Mouse (Mus musculus) erythroblast, embryonic 14.5 days (primary cell): ENCODE results near the gene Gmds. TPM values are rescaled to one million over a fixed set of nuclear protein-coding genes. Genes with fewer than 3 reads are reported as not detected.

Experiments
- H3K27me3 ChIP-seq: 2 replicates; pipeline ENCODE4 v1.6.1; 2012; ENCODE audit warnings: inconsistent platforms; ENCODE audit not compliant: control insufficient read depth
- H3K36me3 ChIP-seq: 2 replicates; pipeline ENCODE4 v1.6.1; 2012; ENCODE audit warnings: mild to moderate bottlenecking, inconsistent platforms; ENCODE audit not compliant: control insufficient read depth
- H3K4me1 ChIP-seq: 2 replicates; pipeline ENCODE4 v1.6.1; 2012; ENCODE audit warnings: inconsistent platforms; ENCODE audit not compliant: control insufficient read depth
- H3K4me3 ChIP-seq: replicated peaks from 2 replicates; pipeline ENCODE3; 2012; ENCODE audit warnings: moderate library complexity, mild to moderate bottlenecking, inconsistent platforms
- H3K9me3 ChIP-seq: 2 replicates; pipeline ENCODE4 v1.6.1; 2012; ENCODE audit warnings: low read length, inconsistent platforms, mixed read lengths; ENCODE audit not compliant: control insufficient read depth
- GATA1 ChIP-seq: IDR thresholded peaks from 2 replicates; pipeline ENCODE4 v1.6.1; 2012; ENCODE audit warnings: low read length, inconsistent platforms, mixed read lengths
- TAL1 ChIP-seq: IDR thresholded peaks from 3 replicates; pipeline ENCODE4 v1.6.1; 2012; ENCODE audit warnings: low read length, inconsistent platforms, mixed read lengths
- polyA plus RNA-seq: library from polyadenylated mRNA; stranded (reverse); fragments of >175 nt; gene quantifications from 2 replicates; pipeline ENCODE4 v1.2.3, GENCODE M21; 2012

Gene Gmds
- polyA plus RNA-seq, 1 experiment: 1.2 TPM

DNA sequence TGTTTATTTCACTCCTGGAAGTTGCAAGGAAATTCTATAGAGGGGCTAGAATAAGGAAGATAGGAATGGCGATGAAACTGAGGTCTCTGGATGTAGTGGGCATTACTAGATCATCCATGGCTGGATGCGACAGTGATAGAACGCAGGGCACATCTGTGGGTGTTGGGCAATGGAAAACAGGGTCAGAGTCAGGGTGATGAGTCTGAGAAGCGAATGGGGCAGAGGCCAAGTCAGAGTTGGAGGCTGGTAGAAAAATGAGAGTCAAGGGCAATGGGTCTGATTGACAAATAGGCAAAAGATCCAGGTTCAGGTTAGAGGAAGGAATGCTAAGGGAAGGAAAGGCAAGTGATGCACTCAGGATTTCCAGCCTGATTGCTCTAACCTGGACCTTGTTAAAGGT lies 441.0 kb downstream of the Gmds start:
- no peak overlapping the region for H3K4me3 ChIP-seq
- no peaks in the 10 kb centered on the region for H3K27me3 ChIP-seq
- H3K4me1 ChIP-seq: no peaks in the 10 kb centered on the region
- no peaks in the 10 kb centered on the region for H3K9me3 ChIP-seq
- H3K36me3 ChIP-seq: no peaks in the 10 kb centered on the region
- no peak for TF ChIP-seq TAL1
- TF ChIP-seq GATA1: no peak

GRCm38 (mm10) chr13:31894511-31894910 lies 444.0 kb downstream of the Gmds start:
- Histone ChIP-seq H3K36me3 (no peaks in the 10 kb centered on the region), H3K9me3 (no peaks in the 10 kb centered on the region), H3K4me3 (no peak overlapping the region), H3K4me1 (no peaks in the 10 kb centered on the region), H3K27me3 (no peaks in the 10 kb centered on the region)
- TF ChIP-seq GATA1: no peak
- no peak for TF ChIP-seq TAL1

- Histone ChIP-seq H3K36me3 (no peaks in the 10 kb centered on the region), H3K4me3 (no peak overlapping the region), H3K4me1 (no peaks in the 10 kb centered on the region), H3K27me3 (no peaks in the 10 kb centered on the region), H3K9me3 (no peaks in the 10 kb centered on the region)
- TF ChIP-seq TAL1 (no peak), GATA1 (no peak)
Observed at GRCm38 (mm10) chr13:31892913-31893514, 445.5 kb downstream of the Gmds start.

DNA sequence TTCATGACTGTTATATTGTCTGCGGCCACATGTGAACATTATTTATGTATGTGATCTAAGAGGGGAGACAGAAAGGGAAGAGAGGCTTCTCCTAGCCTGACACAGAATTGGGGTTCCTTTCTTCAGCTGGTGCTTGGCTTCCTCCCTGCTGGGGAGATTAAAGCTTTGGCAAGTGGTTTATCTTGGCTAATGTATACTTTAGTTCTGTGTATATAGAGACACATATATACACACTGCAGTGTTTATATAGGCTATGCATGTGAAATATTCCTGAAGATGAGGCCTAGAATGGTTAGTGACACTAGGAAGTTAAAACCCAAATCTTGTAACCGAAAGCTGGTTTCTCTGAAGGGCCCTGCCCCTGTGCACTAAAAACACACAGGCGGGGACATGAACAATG lies 450.0 kb downstream of the Gmds start:
- H3K36me3 ChIP-seq: no peaks in the 10 kb centered on the region
- H3K4me3 ChIP-seq: no peak overlapping the region
- no peaks in the 10 kb centered on the region for H3K9me3 ChIP-seq
- TF ChIP-seq TAL1 (no peak), GATA1 (no peak)
- H3K4me1 ChIP-seq: no peaks in the 10 kb centered on the region
- no peaks in the 10 kb centered on the region for H3K27me3 ChIP-seq

GRCm38 (mm10) chr13:31885769-31886168 lies 452.8 kb downstream of the Gmds start:
- H3K4me1 ChIP-seq: no peaks in the 10 kb centered on the region
- no peaks in the 10 kb centered on the region for H3K9me3 ChIP-seq
- no peak for TF ChIP-seq GATA1
- no peak for TF ChIP-seq TAL1
- H3K4me3 ChIP-seq: no peak overlapping the region
- H3K36me3 ChIP-seq: no peaks in the 10 kb centered on the region
- no peaks in the 10 kb centered on the region for H3K27me3 ChIP-seq

DNA sequence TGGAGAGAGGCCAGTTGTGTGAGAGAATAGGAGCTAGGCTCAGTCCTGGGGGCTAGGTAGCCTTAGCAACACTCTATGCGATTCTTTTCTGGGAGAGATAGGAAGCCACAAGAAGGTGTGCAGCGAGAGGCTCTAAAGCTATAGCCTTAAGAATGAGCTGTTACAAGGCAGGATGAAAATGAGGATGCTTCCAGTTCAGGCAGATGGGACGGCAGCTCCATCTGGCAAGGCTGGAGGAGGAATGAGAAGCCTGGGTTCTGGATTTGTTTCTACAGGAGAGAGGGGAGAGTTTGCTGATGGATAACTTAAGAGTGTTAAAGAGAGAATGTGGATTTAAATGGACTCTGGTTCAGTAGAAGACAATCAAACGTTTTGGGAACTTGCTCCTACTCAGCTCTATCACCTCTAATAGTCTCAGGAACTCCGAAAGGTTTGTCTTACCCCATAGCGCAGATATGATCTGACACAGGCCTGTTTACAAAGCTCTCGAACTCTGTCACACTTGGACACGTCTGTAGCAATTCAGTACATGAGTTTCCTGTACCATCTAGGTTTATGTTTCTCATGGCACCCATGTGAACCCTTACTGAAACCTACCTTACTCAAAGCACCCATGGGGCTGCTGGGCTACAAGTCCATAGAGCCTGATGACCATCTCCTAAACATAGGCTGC lies 459.6 kb downstream of the Gmds start:
- Histone ChIP-seq H3K4me3 (no peak overlapping the region), H3K9me3 (no peaks in the 10 kb centered on the region), H3K36me3 (no peaks in the 10 kb centered on the region), H3K27me3 (no peaks in the 10 kb centered on the region), H3K4me1 (no peaks in the 10 kb centered on the region)
- TF ChIP-seq GATA1: no peak

GRCm38 (mm10) chr13:31877061-31877460 lies 461.5 kb downstream of the Gmds start:
- H3K36me3 ChIP-seq: no peaks in the 10 kb centered on the region
- no peaks in the 10 kb centered on the region for H3K9me3 ChIP-seq
- no peaks in the 10 kb centered on the region for H3K4me1 ChIP-seq
- no peak for TF ChIP-seq GATA1
- H3K27me3 ChIP-seq: no peaks in the 10 kb centered on the region
- no peak overlapping the region for H3K4me3 ChIP-seq

DNA sequence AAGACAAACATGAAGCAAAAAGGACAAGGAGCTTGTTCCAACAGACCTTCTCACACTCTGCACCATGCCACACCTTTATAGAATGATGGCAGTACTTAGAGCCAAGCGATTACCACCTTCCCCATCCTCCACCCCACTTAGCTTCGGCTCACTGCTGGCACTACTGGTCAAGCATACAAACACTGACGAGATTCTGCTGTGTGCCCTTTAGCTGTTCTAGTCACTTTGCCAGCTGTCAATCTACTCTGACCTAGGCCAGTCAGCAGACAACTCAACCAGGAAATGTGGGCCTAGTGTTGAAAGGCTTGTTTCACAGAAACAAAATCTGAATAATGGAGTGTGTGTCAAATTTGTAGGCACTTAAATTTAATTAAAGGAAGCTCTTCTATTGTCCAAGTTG lies 464.1 kb downstream of the Gmds start:
- Histone ChIP-seq H3K4me1 (no peaks in the 10 kb centered on the region), H3K4me3 (no peak overlapping the region), H3K27me3 (no peaks in the 10 kb centered on the region), H3K9me3 (no peaks in the 10 kb centered on the region), H3K36me3 (no peaks in the 10 kb centered on the region)
- TF ChIP-seq TAL1: no peak
- no peak for TF ChIP-seq GATA1

DNA sequence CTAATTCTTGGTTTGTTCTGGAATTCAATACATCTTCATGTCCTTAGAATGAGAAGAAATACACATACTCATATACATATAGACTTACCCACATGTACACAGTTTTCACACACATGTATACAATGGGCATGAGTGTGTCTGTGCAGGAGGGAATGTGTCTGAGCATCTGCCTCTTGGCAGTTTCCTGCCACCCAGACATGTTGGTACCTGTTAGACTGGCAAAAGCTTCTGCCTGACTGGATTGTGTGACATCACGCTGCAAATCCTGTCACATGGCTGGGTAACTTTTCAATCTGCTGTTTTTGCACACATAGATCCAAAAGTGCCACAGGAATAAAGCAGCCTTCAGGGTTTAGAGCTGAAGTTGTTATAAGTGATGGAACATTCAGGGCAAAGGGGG lies 465.3 kb downstream of the Gmds start:
- TF ChIP-seq GATA1 (no peak), TAL1 (no peak)
- Histone ChIP-seq H3K4me1 (no peaks in the 10 kb centered on the region), H3K9me3 (no peaks in the 10 kb centered on the region), H3K27me3 (no peaks in the 10 kb centered on the region), H3K4me3 (no peak overlapping the region), H3K36me3 (no peaks in the 10 kb centered on the region)

- Histone ChIP-seq H3K9me3 (no peaks in the 10 kb centered on the region), H3K4me3 (no peak overlapping the region), H3K4me1 (no peaks in the 10 kb centered on the region), H3K27me3 (no peaks in the 10 kb centered on the region), H3K36me3 (no peaks in the 10 kb centered on the region)
- no peak for TF ChIP-seq GATA1
- TF ChIP-seq TAL1: no peak
Observed at GRCm38 (mm10) chr13:31864786-31865185, 473.8 kb downstream of the Gmds start.
